Mouse (Mus musculus) left cerebral cortex, adult 2 months (tissue): ENCODE data around the gene Lingo1. TPM values are rescaled to one million over a fixed set of nuclear protein-coding genes. Genes with fewer than 3 reads are reported as not detected.

Experiments
- DNase-seq, 2 experiments: peaks; one replicate each; pipeline ENCODE4 v3.0.0; 2021 to 2022; ENCODE audit warnings: low spot score in 2 of 2, mixed read lengths in 1 of 2; ENCODE audit errors: extremely low spot score in 1 of 2
- H3K27ac ChIP-seq: fragments of 200-600 bp; 2 replicates; pipeline ENCODE4 v1.8.1; 2022
- H3K4me3 ChIP-seq: fragments of 200-600 bp; 2 replicates; pipeline ENCODE4 v1.8.1; 2022
- CTCF ChIP-seq: fragments of 200-600 bp; IDR thresholded peaks from 2 replicates; pipeline ENCODE4 v1.8.1; 2022; ENCODE audit warnings: antibody characterized with exemption, mild to moderate bottlenecking, moderate library complexity
- intact Hi-C: fragments of 180-260 bp; cut with DNase I; formaldehyde crosslinking; loops from one replicate; pipeline ENCODE4 v1.15.1; 2025
- total RNA-seq, 2 experiments: library from RNA; stranded (reverse); gene quantifications; 2 replicates each; pipeline ENCODE4 v1.2.3; 2021

Lingo1 gene
- total RNA-seq, 2 experiments from 2014 or later = 481 to 504 TPM

GRCm38 (mm10) chr9:56746195-56746925 lies 49.9 kb downstream of the Lingo1 start:
- no peak for DNase-seq
- Histone ChIP-seq H3K27ac (peak overlapping the region; percentile 32; the same call in 1 of the 2 replicates), H3K4me3 (no peak overlapping the region)
- TF ChIP-seq CTCF = no peak
- intact Hi-C loops = no loop called here

- Histone ChIP-seq H3K4me3 (no peak overlapping the region), H3K27ac (no peak overlapping the region)
- intact Hi-C loops = no loop called here
- peak in 1 of 2 experiments; percentile 39 for DNase-seq
- TF ChIP-seq CTCF = no peak
Observed at GRCm38 (mm10) chr9:56744369-56744768, 51.9 kb downstream of the Lingo1 start.

- H3K4me3 ChIP-seq = no peak overlapping the region
- intact Hi-C loops = loop anchor here (5.0 kb wide), 1 partner anchor 58 kb away; the partner anchor contains the start of gene Lingo1
- no peak for DNase-seq
- peak; percentile 50 for TF ChIP-seq CTCF
- H3K27ac ChIP-seq = no peak overlapping the region
Observed at GRCm38 (mm10) chr9:56739181-56739737, 57.0 kb downstream of the Lingo1 start.

GRCm38 (mm10) chr9:56738261-56739171 lies 57.8 kb downstream of the Lingo1 start:
- Histone ChIP-seq H3K4me3 (no peak overlapping the region), H3K27ac (no peak overlapping the region)
- intact Hi-C loops = loop anchor here (5.0 kb wide), 1 partner anchor 59 kb away; the partner anchor contains the start of gene Lingo1
- DNase-seq = no peak
- TF ChIP-seq CTCF = no peak

- Histone ChIP-seq H3K4me3 (no peak overlapping the region), H3K27ac (peak overlapping the region; percentile 8; the same call in 1 of the 2 replicates)
- DNase-seq = no peak
- peak; percentile 16 for TF ChIP-seq CTCF
- intact Hi-C loops = no loop called here
Observed at GRCm38 (mm10) chr9:56734398-56734797, 61.9 kb downstream of the Lingo1 start.

- H3K4me3 ChIP-seq = no peak overlapping the region
- H3K27ac ChIP-seq = no peak overlapping the region
- no peak for TF ChIP-seq CTCF
- no peak for DNase-seq
- intact Hi-C loops = no loop called here
Observed at GRCm38 (mm10) chr9:56730997-56731396, 65.3 kb downstream of the Lingo1 start.

- no peak for DNase-seq
- no peak; the same call in 1 of the 2 replicates for TF ChIP-seq CTCF
- H3K27ac ChIP-seq = no peak overlapping the region
- intact Hi-C loops = no loop called here
- H3K4me3 ChIP-seq = no peak overlapping the region
Observed at GRCm38 (mm10) chr9:56729145-56729544, 67.1 kb downstream of the Lingo1 start.

GRCm38 (mm10) chr9:56727703-56728684 lies 68.3 kb downstream of the Lingo1 start:
- DNase-seq = peak; percentile 49 to 67
- intact Hi-C loops = no loop called here
- Histone ChIP-seq H3K4me3 (no peak overlapping the region), H3K27ac (peak overlapping the region; percentile 67)
- TF ChIP-seq CTCF = no peak

GRCm38 (mm10) chr9:56725814-56726213 lies 70.5 kb downstream of the Lingo1 start:
- no peak overlapping the region; the same call in 1 of the 2 replicates for H3K27ac ChIP-seq
- TF ChIP-seq CTCF = peak; percentile 87
- peak; percentile 70 to 82 for DNase-seq
- H3K4me3 ChIP-seq = no peak overlapping the region
- intact Hi-C loops = no loop called here

- intact Hi-C loops = no loop called here
- no peak for TF ChIP-seq CTCF
- Histone ChIP-seq H3K4me3 (no peak overlapping the region), H3K27ac (peak overlapping the region; percentile 75)
- peak in 1 of 2 experiments; percentile 44 for DNase-seq
Observed at GRCm38 (mm10) chr9:56722089-56722825, 74.0 kb downstream of the Lingo1 start.
